Mouse (Mus musculus): ENCODE results near the gene Tmem37. TPM values are rescaled to one million over a fixed set of nuclear protein-coding genes. Genes with fewer than 3 reads are reported as not detected.
A peak's percentile ranks its signal among the peaks of the same experiment; 100 is the strongest.

Gene Tmem37
- total RNA-seq, 2 experiments from 2014 or later: 5.1 to 6.9 TPM

GRCm38 (mm10) chr1:120064036-120064682 is 9.7 kb downstream of the Tmem37 start:
- no peak for DNase-seq (ENCODE audit: low spot score)
- intact Hi-C loops (cut with DNase I): no loop called here

GRCm38 (mm10) chr1:120062231-120062630 is 11.6 kb downstream of the Tmem37 start:
- intact Hi-C loops (cut with DNase I): no loop called here
- no peak for DNase-seq (ENCODE audit: low spot score)

GRCm38 (mm10) chr1:120060687-120061086 is 13.2 kb downstream of the Tmem37 start:
- intact Hi-C loops (cut with DNase I): no loop called here
- no peak for DNase-seq (ENCODE audit: low spot score)

- intact Hi-C loops (cut with DNase I): no loop called here
- DNase-seq (ENCODE audit: low spot score): no peak
These were observed 16.0 kb downstream of the Tmem37 start for GRCm38 (mm10) chr1:120057674-120058430.

- DNase-seq (ENCODE audit: low spot score): no peak
- intact Hi-C loops (cut with DNase I): no loop called here
These were observed 16.8 kb downstream of the Tmem37 start for GRCm38 (mm10) chr1:120057044-120057443.

GRCm38 (mm10) chr1:120056236-120056635 is 17.6 kb downstream of the Tmem37 start:
- no peak for DNase-seq (ENCODE audit: low spot score)
- intact Hi-C loops (cut with DNase I): no loop called here

GRCm38 (mm10) chr1:120055475-120055874 is 18.4 kb downstream of the Tmem37 start:
- DNase-seq (ENCODE audit: low spot score): no peak
- intact Hi-C loops (cut with DNase I): no loop called here

- no peak for DNase-seq (ENCODE audit: low spot score)
- intact Hi-C loops (cut with DNase I): no loop called here
These were observed 18.9 kb downstream of the Tmem37 start for GRCm38 (mm10) chr1:120054997-120055396.

GRCm38 (mm10) chr1:120051070-120051469 is 22.8 kb downstream of the Tmem37 start:
- DNase-seq (ENCODE audit: low spot score): no peak
- intact Hi-C loops (cut with DNase I): no loop called here

- intact Hi-C loops (cut with DNase I): no loop called here
- no peak for DNase-seq (ENCODE audit: low spot score)
These were observed 26.5 kb downstream of the Tmem37 start for GRCm38 (mm10) chr1:120047325-120047724.

GRCm38 (mm10) chr1:120044584-120044983 is 29.3 kb downstream of the Tmem37 start:
- intact Hi-C loops (cut with DNase I): no loop called here
- no peak for DNase-seq (ENCODE audit: low spot score)

GRCm38 (mm10) chr1:120042421-120042820 is 31.5 kb downstream of the Tmem37 start:
- DNase-seq (ENCODE audit: low spot score): no peak
- intact Hi-C loops (cut with DNase I): no loop called here

GRCm38 (mm10) chr1:120038594-120038993 is 35.3 kb downstream of the Tmem37 start:
- no peak for DNase-seq (ENCODE audit: low spot score)
- intact Hi-C loops (cut with DNase I): no loop called here

GRCm38 (mm10) chr1:120037021-120037683 is 36.7 kb downstream of the Tmem37 start:
- intact Hi-C loops (cut with DNase I): no loop called here
- DNase-seq (ENCODE audit: low spot score): no peak

GRCm38 (mm10) chr1:120035456-120036034 is 38.3 kb downstream of the Tmem37 start:
- no peak for DNase-seq (ENCODE audit: low spot score)
- intact Hi-C loops (cut with DNase I): no loop called here

- no peak for DNase-seq (ENCODE audit: low spot score)
- intact Hi-C loops (cut with DNase I): loop anchor here (5.0 kb wide), 1 partner anchor 118 kb away; no protein-coding TSS in a partner anchor
These were observed 39.1 kb downstream of the Tmem37 start for GRCm38 (mm10) chr1:120034793-120035192.

GRCm38 (mm10) chr1:120033469-120033854 is 40.4 kb downstream of the Tmem37 start:
- intact Hi-C loops (cut with DNase I): loop anchor here (1.0 to 5.0 kb wide), 2 partner anchors 60 to 119 kb away; no protein-coding TSS in a partner anchor

GRCm38 (mm10) chr1:120032804-120033468 is 40.9 kb downstream of the Tmem37 start:
- intact Hi-C loops (cut with DNase I): loop anchor here (1.0 to 5.0 kb wide), 2 partner anchors 60 to 119 kb away; no protein-coding TSS in a partner anchor
- peak; percentile 51 for DNase-seq (ENCODE audit: low spot score)

More at GRCm38 (mm10) chr1:120033469-120033854, 40.4 kb downstream of the Tmem37 start:
- no peak for DNase-seq (ENCODE audit: low spot score)

GRCm38 (mm10) chr1:120030474-120030873 is 43.4 kb downstream of the Tmem37 start:
- DNase-seq (ENCODE audit: low spot score): no peak
- intact Hi-C loops (cut with DNase I): loop anchor here (5.0 kb wide), 1 partner anchor 122 kb away; no protein-coding TSS in a partner anchor

- intact Hi-C loops (cut with DNase I): no loop called here
- no peak for DNase-seq (ENCODE audit: low spot score)
These were observed 46.2 kb downstream of the Tmem37 start for GRCm38 (mm10) chr1:120027693-120028092.
